Mouse (Mus musculus) ES-E14 (cell line): ENCODE data around the gene Olig1.

Experiments
- CHD2 ChIP-seq: IDR thresholded peaks from 2 replicates; pipeline ENCODE4 v1.6.1; 2014; ENCODE audit warnings: mild to moderate bottlenecking, low read depth, low read length, inconsistent platforms
- HCFC1 ChIP-seq: IDR thresholded peaks from 2 replicates; pipeline ENCODE4 v1.6.1; 2012; ENCODE audit warnings: low read length, inconsistent platforms, borderline replicate concordance; ENCODE audit not compliant: insufficient read depth
- MAFK ChIP-seq: IDR thresholded peaks from 2 replicates; pipeline ENCODE4 v1.6.1; 2014; ENCODE audit warnings: mild to moderate bottlenecking, low read depth, low read length, inconsistent platforms; ENCODE audit not compliant: insufficient read depth
- ZC3H11A ChIP-seq: IDR thresholded peaks from 2 replicates; pipeline ENCODE4 v1.6.1; 2012; ENCODE audit warnings: low read depth, mild to moderate bottlenecking, inconsistent platforms, low read length, borderline replicate concordance
- ZNF384 ChIP-seq: IDR thresholded peaks from 2 replicates; pipeline ENCODE4 v1.6.1; 2012; ENCODE audit warnings: low read depth, low read length, inconsistent platforms

DNA sequence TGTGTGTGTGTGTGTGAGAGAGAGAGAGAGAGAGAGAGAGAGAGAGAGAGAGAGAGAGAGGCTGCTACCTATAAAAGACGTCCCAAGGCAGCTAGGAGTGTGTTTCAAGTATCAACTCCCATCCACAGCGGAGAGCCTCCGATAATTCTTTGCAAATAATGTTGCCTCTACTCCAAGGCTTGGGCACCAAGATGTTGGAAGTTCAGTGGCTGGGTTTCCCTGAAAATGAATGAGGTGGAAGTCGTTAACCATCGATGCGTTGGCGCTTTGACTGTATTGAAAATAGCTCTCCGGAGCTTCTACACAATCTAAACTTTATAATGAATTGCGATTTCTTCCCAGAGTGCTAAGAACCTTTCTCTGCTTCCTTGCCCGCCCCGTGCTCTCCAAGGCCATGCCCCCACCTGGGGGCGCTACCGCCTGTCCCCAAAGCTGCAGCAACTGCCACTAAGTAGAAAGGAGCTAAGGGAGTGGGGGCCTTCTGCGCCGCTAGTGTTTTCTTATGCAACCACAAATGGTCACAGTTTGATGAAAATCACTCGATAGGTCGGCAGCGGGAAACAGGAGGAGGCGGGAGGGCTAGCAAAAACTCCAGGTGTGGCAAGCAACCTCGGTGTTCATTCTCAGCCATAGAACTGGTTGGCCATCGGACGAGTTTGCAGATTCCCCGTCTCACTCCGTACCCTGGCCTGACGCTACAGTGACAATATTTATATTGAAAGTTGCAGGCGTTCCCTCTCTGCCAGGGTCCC is 44.9 kb upstream of the Olig1 start:
- TF ChIP-seq MAFK (no peak), ZNF384 (no peak), ZC3H11A (no peak), CHD2 (no peak), HCFC1 (no peak)
